Mouse (Mus musculus): ENCODE measurements around the gene Fads6. TPM values are rescaled to one million over a fixed set of nuclear protein-coding genes. Genes with fewer than 3 reads are reported as not detected.
A peak's percentile ranks its signal among the peaks of the same experiment; 100 is the strongest.

Fads6 gene
- polyA plus RNA-seq, 1 experiment from 2014 or later = 0.42 TPM

GRCm38 (mm10) chr11:115329339-115329738 lies 31.9 kb upstream of the Fads6 start:
- ATAC-seq (ENCODE audit: low FRiP score, low TSS enrichment) = no peak
- Histone ChIP-seq H3K36me3 (ENCODE audit: insufficient read depth, low read length) (no peaks in the 10 kb centered on the region), H3K9me3 (ENCODE audit: low read length) (no peaks in the 10 kb centered on the region), H3K9ac (replicated peaks; ENCODE audit: low read length) (no peak overlapping the region), H3K27me3 (ENCODE audit: insufficient read depth, low read length) (peaks cover 48% of the 10 kb centered on the region), H3K27ac (ENCODE audit: low read length) (no peak overlapping the region), H3K4me2 (replicated peaks; ENCODE audit: low read depth, low read length) (no peak overlapping the region), H3K4me3 (ENCODE audit: low read length) (no peak overlapping the region), H3K4me1 (ENCODE audit: insufficient read depth, low read length) (no peaks in the 10 kb centered on the region)
- WGBS = 73% methylated on average over 15 of the region's 15 CpGs

- ATAC-seq (ENCODE audit: low FRiP score, low TSS enrichment) = no peak
- WGBS = 47% methylated on average over 7 of the region's 7 CpGs
- peaks cover 50% of the 10 kb centered on the region for H3K27me3 ChIP-seq (ENCODE audit: insufficient read depth, low read length)
- no peak overlapping the region for H3K27ac ChIP-seq (ENCODE audit: low read length)
- no peaks in the 10 kb centered on the region for H3K36me3 ChIP-seq (ENCODE audit: insufficient read depth, low read length)
- H3K4me1 ChIP-seq (ENCODE audit: insufficient read depth, low read length) = 0 out of 2 replicates have a peak, but pooled peaks cover 7% of the 10 kb centered on the region
- H3K9ac ChIP-seq (replicated peaks; ENCODE audit: low read length) = no peak overlapping the region
- H3K4me3 ChIP-seq (ENCODE audit: low read length) = no peak overlapping the region
- H3K9me3 ChIP-seq (ENCODE audit: low read length) = no peaks in the 10 kb centered on the region
- no peak overlapping the region for H3K4me2 ChIP-seq (replicated peaks; ENCODE audit: low read depth, low read length)
These were observed 29.3 kb upstream of the Fads6 start for GRCm38 (mm10) chr11:115326730-115327129.

- Histone ChIP-seq H3K4me3 (ENCODE audit: low read length) (no peak overlapping the region), H3K9ac (replicated peaks; ENCODE audit: low read length) (no peak overlapping the region), H3K9me3 (ENCODE audit: low read length) (no peaks in the 10 kb centered on the region), H3K4me1 (ENCODE audit: insufficient read depth, low read length) (0 out of 2 replicates have a peak, but pooled peaks cover 7% of the 10 kb centered on the region), H3K27me3 (ENCODE audit: insufficient read depth, low read length) (peaks cover 75% of the 10 kb centered on the region), H3K4me2 (replicated peaks; ENCODE audit: low read depth, low read length) (no peak overlapping the region), H3K27ac (ENCODE audit: low read length) (no peak overlapping the region), H3K36me3 (ENCODE audit: insufficient read depth, low read length) (no peaks in the 10 kb centered on the region)
- ATAC-seq (ENCODE audit: low FRiP score, low TSS enrichment) = no peak
- 13% methylated on average over 32 of the region's 32 CpGs for WGBS
These were observed 25.9 kb upstream of the Fads6 start for GRCm38 (mm10) chr11:115323354-115323753.

GRCm38 (mm10) chr11:115321906-115322693 lies 24.6 kb upstream of the Fads6 start, which contains the start of gene Ush1g:
Gene Ush1g (minus strand): TSS chr11:115322041.
- WGBS = 2% methylated on average over 35 of the region's 35 CpGs

GRCm38 (mm10) chr11:115319704-115320383 lies 22.4 kb upstream of the Fads6 start:
- 9% methylated on average over 18 of the region's 18 CpGs for WGBS
- ATAC-seq (ENCODE audit: low FRiP score, low TSS enrichment) = no peak
- Histone ChIP-seq H3K4me3 (ENCODE audit: low read length) (no peak overlapping the region), H3K9ac (replicated peaks; ENCODE audit: low read length) (no peak overlapping the region), H3K4me2 (replicated peaks; ENCODE audit: low read depth, low read length) (no peak overlapping the region), H3K36me3 (ENCODE audit: insufficient read depth, low read length) (no peaks in the 10 kb centered on the region), H3K4me1 (ENCODE audit: insufficient read depth, low read length) (0 out of 2 replicates have a peak, but pooled peaks cover 7% of the 10 kb centered on the region), H3K9me3 (ENCODE audit: low read length) (no peaks in the 10 kb centered on the region), H3K27ac (ENCODE audit: low read length) (no peak overlapping the region), H3K27me3 (ENCODE audit: insufficient read depth, low read length) (peaks cover 99% of the 10 kb centered on the region)

More at GRCm38 (mm10) chr11:115321906-115322693, 24.6 kb upstream of the Fads6 start, which contains the start of gene Ush1g:
- H3K27me3 ChIP-seq (ENCODE audit: insufficient read depth, low read length) = peaks cover 87% of the 10 kb centered on the region
- H3K36me3 ChIP-seq (ENCODE audit: insufficient read depth, low read length) = no peaks in the 10 kb centered on the region
- ATAC-seq (ENCODE audit: low FRiP score, low TSS enrichment) = 0 out of 2 replicates have a peak, but pooled peaks have one; percentile 36
- H3K4me3 ChIP-seq (ENCODE audit: low read length) = no peak within 1 kb of the TSS
- H3K9me3 ChIP-seq (ENCODE audit: low read length) = no peaks in the 10 kb centered on the region
- 0 out of 2 replicates have a peak, but pooled peaks cover 7% of the 10 kb centered on the region for H3K4me1 ChIP-seq (ENCODE audit: insufficient read depth, low read length)
- H3K9ac ChIP-seq (replicated peaks; ENCODE audit: low read length) = no peak within 1 kb of the TSS
- no peak within 1 kb of the TSS for H3K27ac ChIP-seq (ENCODE audit: low read length)
- no peak within 1 kb of the TSS for H3K4me2 ChIP-seq (replicated peaks; ENCODE audit: low read depth, low read length)

GRCm38 (mm10) chr11:115318245-115319027 lies 21.0 kb upstream of the Fads6 start:
- 0 out of 2 replicates have a peak, but pooled peaks cover 7% of the 10 kb centered on the region for H3K4me1 ChIP-seq (ENCODE audit: insufficient read depth, low read length)
- no peaks in the 10 kb centered on the region for H3K36me3 ChIP-seq (ENCODE audit: insufficient read depth, low read length)
- no peak overlapping the region for H3K4me2 ChIP-seq (replicated peaks; ENCODE audit: low read depth, low read length)
- H3K9me3 ChIP-seq (ENCODE audit: low read length) = no peaks in the 10 kb centered on the region
- WGBS = 3% methylated on average over 63 of the region's 63 CpGs
- H3K9ac ChIP-seq (replicated peaks; ENCODE audit: low read length) = no peak overlapping the region
- peaks cover 94% of the 10 kb centered on the region for H3K27me3 ChIP-seq (ENCODE audit: insufficient read depth, low read length)
- ATAC-seq (ENCODE audit: low FRiP score, low TSS enrichment) = no peak
- H3K4me3 ChIP-seq (ENCODE audit: low read length) = no peak overlapping the region
- H3K27ac ChIP-seq (ENCODE audit: low read length) = no peak overlapping the region

GRCm38 (mm10) chr11:115317204-115317603 lies 19.7 kb upstream of the Fads6 start:
- no peak for ATAC-seq (ENCODE audit: low FRiP score, low TSS enrichment)
- no peak overlapping the region for H3K27ac ChIP-seq (ENCODE audit: low read length)
- H3K4me2 ChIP-seq (replicated peaks; ENCODE audit: low read depth, low read length) = no peak overlapping the region
- H3K4me3 ChIP-seq (ENCODE audit: low read length) = no peak overlapping the region
- H3K9ac ChIP-seq (replicated peaks; ENCODE audit: low read length) = no peak overlapping the region
- H3K4me1 ChIP-seq (ENCODE audit: insufficient read depth, low read length) = no peaks in the 10 kb centered on the region
- WGBS = 67% methylated on average over 7 of the region's 7 CpGs
- H3K27me3 ChIP-seq (ENCODE audit: insufficient read depth, low read length) = peaks cover 90% of the 10 kb centered on the region
- no peaks in the 10 kb centered on the region for H3K36me3 ChIP-seq (ENCODE audit: insufficient read depth, low read length)
- no peaks in the 10 kb centered on the region for H3K9me3 ChIP-seq (ENCODE audit: low read length)

GRCm38 (mm10) chr11:115314249-115314648 lies 16.8 kb upstream of the Fads6 start:
- Histone ChIP-seq H3K4me2 (replicated peaks; ENCODE audit: low read depth, low read length) (no peak overlapping the region), H3K4me3 (ENCODE audit: low read length) (no peak overlapping the region), H3K27me3 (ENCODE audit: insufficient read depth, low read length) (peaks cover 61% of the 10 kb centered on the region), H3K27ac (ENCODE audit: low read length) (no peak overlapping the region), H3K36me3 (ENCODE audit: insufficient read depth, low read length) (no peaks in the 10 kb centered on the region), H3K4me1 (ENCODE audit: insufficient read depth, low read length) (no peaks in the 10 kb centered on the region), H3K9ac (replicated peaks; ENCODE audit: low read length) (no peak overlapping the region), H3K9me3 (ENCODE audit: low read length) (no peaks in the 10 kb centered on the region)
- 45% methylated on average over 2 of the region's 2 CpGs for WGBS
- no peak for ATAC-seq (ENCODE audit: low FRiP score, low TSS enrichment)

- Histone ChIP-seq H3K27me3 (ENCODE audit: insufficient read depth, low read length) (peaks cover 10% of the 10 kb centered on the region), H3K4me3 (ENCODE audit: low read length) (no peak overlapping the region), H3K9ac (replicated peaks; ENCODE audit: low read length) (no peak overlapping the region), H3K4me2 (replicated peaks; ENCODE audit: low read depth, low read length) (no peak overlapping the region), H3K4me1 (ENCODE audit: insufficient read depth, low read length) (no peaks in the 10 kb centered on the region), H3K9me3 (ENCODE audit: low read length) (no peaks in the 10 kb centered on the region), H3K27ac (ENCODE audit: low read length) (no peak overlapping the region), H3K36me3 (ENCODE audit: insufficient read depth, low read length) (no peaks in the 10 kb centered on the region)
- no peak for ATAC-seq (ENCODE audit: low FRiP score, low TSS enrichment)
- WGBS = 71% methylated on average over 1 of the region's 1 CpGs
These were observed 11.3 kb upstream of the Fads6 start for GRCm38 (mm10) chr11:115308781-115309180.
